Comparison of ENCODE assay signal across 22 mouse cellular contexts in genomic region chr13:96458606-96459005, GRCm38 (mm10). TPM values are rescaled to one million over a fixed set of nuclear protein-coding genes. Genes with fewer than 3 reads are reported as not detected.
DNase-seq lines count a peak whose midpoint lies in the region; ATAC-seq lines count a peak whose summit lies in the region.
"Had no signal": no experiment of that assay in that cellular context is flagged by ENCODE, and none has a peak within 500 bp of the region (broad histone marks: within the 10 kb centered on the region; RNA-seq: fewer than 3 reads in every experiment).

No protein-coding gene starts in this region.

- no peak overlapping the region for H3K4me3 ChIP-seq in limb, embryonic 15.5 days
- no peak overlapping the region for H3K4me3 ChIP-seq in limb, embryonic 10.5 days
- H3K4me3 ChIP-seq in embryonic facial prominence, embryonic 14.5 days (ENCODE audit: low read depth, low read length): no peak overlapping the region
- no peak overlapping the region for H3K4me3 ChIP-seq in forebrain, embryonic 15.5 days
- H3K4me3 ChIP-seq: forebrain, embryonic 13.5 days had no signal

- H3K9me3 ChIP-seq in limb, embryonic 15.5 days: no peaks in the 10 kb centered on the region
- H3K9me3 ChIP-seq in limb, embryonic 10.5 days (replicated peaks): no peaks in the 10 kb centered on the region
- no peaks in the 10 kb centered on the region for H3K9me3 ChIP-seq in embryonic facial prominence, embryonic 14.5 days (ENCODE audit: control insufficient read depth, low read length)
- no peaks in the 10 kb centered on the region for H3K9me3 ChIP-seq in forebrain, embryonic 15.5 days
- H3K9me3 ChIP-seq: forebrain, embryonic 13.5 days had no signal

- ATAC-seq in limb, embryonic 15.5 days (ENCODE audit: insufficient number of reproducible peaks, low FRiP score, low TSS enrichment, low read depth): no peak
- no peak for ATAC-seq in embryonic facial prominence, embryonic 14.5 days (ENCODE audit: low read depth)
- no peak for ATAC-seq in forebrain, embryonic 15.5 days (replicated peaks)
- ATAC-seq: activated CD4-positive, CD25-positive, alpha-beta regulatory T cell, adult 4 months; forebrain, embryonic 13.5 days; forebrain, embryonic 16.5 days; Patski had no signal

- H3K27me3 ChIP-seq in limb, embryonic 15.5 days: no peaks in the 10 kb centered on the region
- no peaks in the 10 kb centered on the region for H3K27me3 ChIP-seq in limb, embryonic 10.5 days (ENCODE audit: low read depth, poor library complexity, severe bottlenecking)
- no peaks in the 10 kb centered on the region for H3K27me3 ChIP-seq in embryonic facial prominence, embryonic 14.5 days (replicated peaks; ENCODE audit: control insufficient read depth, insufficient read depth, low read length)
- H3K27me3 ChIP-seq in forebrain, embryonic 15.5 days: no peaks in the 10 kb centered on the region
- H3K27me3 ChIP-seq: forebrain, embryonic 13.5 days; Patski had no signal

- no peak overlapping the region for H3K9ac ChIP-seq in limb, embryonic 15.5 days
- H3K9ac ChIP-seq in embryonic facial prominence, embryonic 14.5 days (ENCODE audit: low read depth, low read length): no peak overlapping the region
- no peak overlapping the region for H3K9ac ChIP-seq in forebrain, embryonic 15.5 days (replicated peaks)
- H3K9ac ChIP-seq: forebrain, embryonic 13.5 days had no signal

- WGBS in limb, embryonic 15.5 days: 68% methylated on average over 4 of the region's 4 CpGs
- 85% methylated on average over 4 of the region's 4 CpGs for WGBS in limb, embryonic 10.5 days
- 68% methylated on average over 4 of the region's 4 CpGs for WGBS in embryonic facial prominence, embryonic 14.5 days
- 84% methylated on average over 4 of the region's 4 CpGs for WGBS in forebrain, embryonic 15.5 days

- H3K4me2 ChIP-seq in limb, embryonic 15.5 days: no peak overlapping the region
- no peak overlapping the region for H3K4me2 ChIP-seq in embryonic facial prominence, embryonic 14.5 days (ENCODE audit: low read depth, low read length)
- H3K4me2 ChIP-seq in forebrain, embryonic 15.5 days (replicated peaks): no peak overlapping the region
- H3K4me2 ChIP-seq: forebrain, embryonic 13.5 days had no signal

- no peak for DNase-seq in limb, embryonic 10.5 days (ENCODE audit: low spot score)
- DNase-seq in embryonic facial prominence, embryonic 14.5 days (ENCODE audit: low spot score): no peak
- DNase-seq in right cerebral cortex, adult 18-20 months: no peak
- DNase-seq: adrenal gland, adult 8-10 months; adrenal gland, postnatal 14 days; adrenal gland, postnatal 36 days; cerebellum, adult 11-12 months; cerebellum, adult 2 months; cerebellum, adult 9-10 months; cerebellum, postnatal 10 days; cerebellum, postnatal 25 days had no signal

- peaks cover 2% of the 10 kb centered on the region; the same call in 1 of the 2 replicates for H3K4me1 ChIP-seq in limb, embryonic 15.5 days
- no peaks in the 10 kb centered on the region for H3K4me1 ChIP-seq in limb, embryonic 10.5 days
- H3K4me1 ChIP-seq in embryonic facial prominence, embryonic 14.5 days (ENCODE audit: control insufficient read depth, insufficient read depth, low read length): peaks cover 8% of the 10 kb centered on the region; the same call in 1 of the 2 replicates
- no peaks in the 10 kb centered on the region for H3K4me1 ChIP-seq in forebrain, embryonic 15.5 days
- H3K4me1 ChIP-seq: forebrain, embryonic 13.5 days had no signal

- H3K36me3 ChIP-seq in limb, embryonic 15.5 days: no peaks in the 10 kb centered on the region
- H3K36me3 ChIP-seq in limb, embryonic 10.5 days: no peaks in the 10 kb centered on the region
- no peaks in the 10 kb centered on the region for H3K36me3 ChIP-seq in embryonic facial prominence, embryonic 14.5 days (ENCODE audit: control insufficient read depth, insufficient read depth, low read length)
- no peaks in the 10 kb centered on the region for H3K36me3 ChIP-seq in forebrain, embryonic 15.5 days

- H3K27ac ChIP-seq in limb, embryonic 15.5 days: peak overlapping the region; percentile 57; the same call in 1 of the 2 replicates
- no peak overlapping the region for H3K27ac ChIP-seq in limb, embryonic 10.5 days
- peak overlapping the region; percentile 64 for H3K27ac ChIP-seq in embryonic facial prominence, embryonic 14.5 days (replicated peaks; ENCODE audit: low read depth, low read length)
- H3K27ac ChIP-seq in forebrain, embryonic 15.5 days (replicated peaks): no peak overlapping the region
- H3K27ac ChIP-seq: forebrain, embryonic 13.5 days had no signal

RNA-seq across cellular contexts. Expression of gene Ankdd1b, which starts 12.4 kb away (rescaled TPM):
- 0.10 and 0.71 TPM in 2 replicates for polyA plus RNA-seq in limb, embryonic 15.5 days (2015; fragmentation: Nextera tagmentation; extraction: Ambion mirVana)
- polyA plus RNA-seq in limb, embryonic 10.5 days (2016; fragmentation: Nextera tagmentation; extraction: Ambion mirVana): not detected in 2 replicates
- polyA plus RNA-seq in embryonic facial prominence, embryonic 14.5 days (2014; fragmentation: Nextera tagmentation; extraction: Ambion mirVana): 0.15 and 0.20 TPM in 2 replicates
- polyA plus RNA-seq in forebrain, embryonic 15.5 days (2015; fragmentation: Nextera tagmentation; extraction: Ambion mirVana): not detected in 2 replicates
- polyA plus RNA-seq: activated CD4-positive, CD25-positive, alpha-beta regulatory T cell, adult 4 months; C2C12; embryonic facial prominence, embryonic 11.5 days; forebrain, embryonic 11.5 days; forebrain, embryonic 13.5 days; forebrain, embryonic 16.5 days had no signal

RNA-seq across cellular contexts. Expression of gene Gm17622, which starts 31.9 kb away (rescaled TPM):
- not detected in 2 replicates for polyA plus RNA-seq in limb, embryonic 15.5 days (2015; fragmentation: Nextera tagmentation; extraction: Ambion mirVana)
- not detected in 2 replicates for polyA plus RNA-seq in limb, embryonic 10.5 days (2016; fragmentation: Nextera tagmentation; extraction: Ambion mirVana)
- not detected in 2 replicates for polyA plus RNA-seq in embryonic facial prominence, embryonic 14.5 days (2014; fragmentation: Nextera tagmentation; extraction: Ambion mirVana)
- not detected in 2 replicates for polyA plus RNA-seq in forebrain, embryonic 15.5 days (2015; fragmentation: Nextera tagmentation; extraction: Ambion mirVana)
- polyA plus RNA-seq: activated CD4-positive, CD25-positive, alpha-beta regulatory T cell, adult 4 months; C2C12; cerebellum, adult 2 months; cortical plate, adult 2 months; embryonic facial prominence, embryonic 11.5 days; forebrain, embryonic 11.5 days; forebrain, embryonic 13.5 days; forebrain, embryonic 16.5 days; frontal cortex, adult 2 months; Patski had no signal

Comparison
In these comparisons a context has a peak if more than half of its experiments do, and no peak if none do; other contexts are left out.
1. H3K27ac ChIP-seq: peak in limb, embryonic 15.5 days (single experiment) and embryonic facial prominence, embryonic 14.5 days (single experiment); none in limb, embryonic 10.5 days (single experiment) and forebrain, embryonic 15.5 days (single experiment).